Mouse (Mus musculus): Measurements from ENCODE around the gene Rfc2. TPM values are rescaled to one million over a fixed set of nuclear protein-coding genes. Genes with fewer than 3 reads are reported as not detected.

Rfc2 gene
- polyA plus RNA-seq, 1 experiment from 2014 or later: 130 TPM

GRCm38 (mm10) chr5:134560071-134560449 lies 21.1 kb upstream of the Rfc2 start, which contains the start of gene Syna:
Gene Syna (minus strand): TSS chr5:134560171.
- H3K27me3 ChIP-seq (ENCODE audit: control insufficient read depth, insufficient read depth, low read depth, low read length): no peaks in the 10 kb centered on the region
- H3K9me3 ChIP-seq (replicated peaks; ENCODE audit: control insufficient read depth, low read length): no peaks in the 10 kb centered on the region
- H3K27ac ChIP-seq (ENCODE audit: low read length): no peak within 1 kb of the TSS
- no peak for ATAC-seq (ENCODE audit: low read depth)
- H3K4me2 ChIP-seq (ENCODE audit: low read depth, low read length): no peak within 1 kb of the TSS
- H3K36me3 ChIP-seq (ENCODE audit: control insufficient read depth, insufficient read depth): no peaks in the 10 kb centered on the region
- H3K4me3 ChIP-seq (ENCODE audit: low read depth, low read length): no peak within 1 kb of the TSS
- peaks cover 4% of the 10 kb centered on the region; the same call in 1 of the 2 replicates for H3K4me1 ChIP-seq (ENCODE audit: control insufficient read depth, low read depth, low read length)
- H3K9ac ChIP-seq (ENCODE audit: low read depth, low read length): no peak within 1 kb of the TSS
- WGBS (ENCODE audit: insufficient replicate concordance): 76% methylated on average over 7 of the region's 7 CpGs

GRCm38 (mm10) chr5:134560450-134561171 lies 20.6 kb upstream of the Rfc2 start:
- no peaks in the 10 kb centered on the region for H3K4me1 ChIP-seq (ENCODE audit: control insufficient read depth, low read depth, low read length)
- H3K9ac ChIP-seq (ENCODE audit: low read depth, low read length): no peak overlapping the region
- H3K36me3 ChIP-seq (ENCODE audit: control insufficient read depth, insufficient read depth): no peaks in the 10 kb centered on the region
- ATAC-seq (ENCODE audit: low read depth): no peak
- H3K27ac ChIP-seq (ENCODE audit: low read length): no peak overlapping the region
- WGBS (ENCODE audit: insufficient replicate concordance): 71% methylated on average over 16 of the region's 16 CpGs
- H3K4me3 ChIP-seq (ENCODE audit: low read depth, low read length): no peak overlapping the region
- H3K9me3 ChIP-seq (replicated peaks; ENCODE audit: control insufficient read depth, low read length): no peaks in the 10 kb centered on the region
- H3K4me2 ChIP-seq (ENCODE audit: low read depth, low read length): no peak overlapping the region
- no peaks in the 10 kb centered on the region for H3K27me3 ChIP-seq (ENCODE audit: control insufficient read depth, insufficient read depth, low read depth, low read length)

GRCm38 (mm10) chr5:134564272-134564671 lies 16.9 kb upstream of the Rfc2 start:
- no peak overlapping the region for H3K4me2 ChIP-seq (ENCODE audit: low read depth, low read length)
- 89% methylated on average over 2 of the region's 2 CpGs for WGBS (ENCODE audit: insufficient replicate concordance)
- no peak for ATAC-seq (ENCODE audit: low read depth)
- no peaks in the 10 kb centered on the region for H3K4me1 ChIP-seq (ENCODE audit: control insufficient read depth, low read depth, low read length)
- no peaks in the 10 kb centered on the region for H3K9me3 ChIP-seq (replicated peaks; ENCODE audit: control insufficient read depth, low read length)
- no peak overlapping the region for H3K27ac ChIP-seq (ENCODE audit: low read length)
- H3K27me3 ChIP-seq (ENCODE audit: control insufficient read depth, insufficient read depth, low read depth, low read length): no peaks in the 10 kb centered on the region
- no peak overlapping the region for H3K9ac ChIP-seq (ENCODE audit: low read depth, low read length)
- H3K4me3 ChIP-seq (ENCODE audit: low read depth, low read length): no peak overlapping the region
- no peaks in the 10 kb centered on the region for H3K36me3 ChIP-seq (ENCODE audit: control insufficient read depth, insufficient read depth)

- Histone ChIP-seq H3K36me3 (ENCODE audit: control insufficient read depth, insufficient read depth) (no peaks in the 10 kb centered on the region), H3K27me3 (ENCODE audit: control insufficient read depth, insufficient read depth, low read depth, low read length) (no peaks in the 10 kb centered on the region), H3K4me2 (ENCODE audit: low read depth, low read length) (no peak overlapping the region), H3K4me3 (ENCODE audit: low read depth, low read length) (no peak overlapping the region), H3K9me3 (replicated peaks; ENCODE audit: control insufficient read depth, low read length) (no peaks in the 10 kb centered on the region), H3K9ac (ENCODE audit: low read depth, low read length) (no peak overlapping the region), H3K27ac (ENCODE audit: low read length) (no peak overlapping the region), H3K4me1 (ENCODE audit: control insufficient read depth, low read depth, low read length) (no peaks in the 10 kb centered on the region)
- 65% methylated on average over 6 of the region's 6 CpGs for WGBS (ENCODE audit: insufficient replicate concordance)
- ATAC-seq (ENCODE audit: low read depth): no peak
Measured at GRCm38 (mm10) chr5:134565696-134566095, 15.5 kb upstream of the Rfc2 start.

- Histone ChIP-seq H3K4me1 (ENCODE audit: control insufficient read depth, low read depth, low read length) (peaks cover 7% of the 10 kb centered on the region), H3K27me3 (ENCODE audit: control insufficient read depth, insufficient read depth, low read depth, low read length) (no peaks in the 10 kb centered on the region), H3K4me2 (ENCODE audit: low read depth, low read length) (no peak overlapping the region), H3K9me3 (replicated peaks; ENCODE audit: control insufficient read depth, low read length) (no peaks in the 10 kb centered on the region), H3K4me3 (ENCODE audit: low read depth, low read length) (no peak overlapping the region), H3K27ac (ENCODE audit: low read length) (no peak overlapping the region), H3K36me3 (ENCODE audit: control insufficient read depth, insufficient read depth) (no peaks in the 10 kb centered on the region), H3K9ac (ENCODE audit: low read depth, low read length) (no peak overlapping the region)
- ATAC-seq (ENCODE audit: low read depth): no peak
- WGBS (ENCODE audit: insufficient replicate concordance): 68% methylated on average over 4 of the region's 4 CpGs
Measured at GRCm38 (mm10) chr5:134567445-134567844, 13.7 kb upstream of the Rfc2 start.

GRCm38 (mm10) chr5:134568030-134568429 lies 13.1 kb upstream of the Rfc2 start:
- Histone ChIP-seq H3K9me3 (replicated peaks; ENCODE audit: control insufficient read depth, low read length) (no peaks in the 10 kb centered on the region), H3K4me2 (ENCODE audit: low read depth, low read length) (no peak overlapping the region), H3K27me3 (ENCODE audit: control insufficient read depth, insufficient read depth, low read depth, low read length) (no peaks in the 10 kb centered on the region), H3K4me3 (ENCODE audit: low read depth, low read length) (no peak overlapping the region), H3K9ac (ENCODE audit: low read depth, low read length) (no peak overlapping the region), H3K36me3 (ENCODE audit: control insufficient read depth, insufficient read depth) (no peaks in the 10 kb centered on the region), H3K27ac (ENCODE audit: low read length) (no peak overlapping the region), H3K4me1 (ENCODE audit: control insufficient read depth, low read depth, low read length) (peaks cover 13% of the 10 kb centered on the region)
- ATAC-seq (ENCODE audit: low read depth): no peak
- 52% methylated on average over 3 of the region's 3 CpGs for WGBS (ENCODE audit: insufficient replicate concordance)

- Histone ChIP-seq H3K4me3 (ENCODE audit: low read depth, low read length) (no peak overlapping the region), H3K27me3 (ENCODE audit: control insufficient read depth, insufficient read depth, low read depth, low read length) (no peaks in the 10 kb centered on the region), H3K36me3 (ENCODE audit: control insufficient read depth, insufficient read depth) (no peaks in the 10 kb centered on the region), H3K4me1 (ENCODE audit: control insufficient read depth, low read depth, low read length) (peaks cover 13% of the 10 kb centered on the region), H3K9ac (ENCODE audit: low read depth, low read length) (no peak overlapping the region), H3K9me3 (replicated peaks; ENCODE audit: control insufficient read depth, low read length) (no peaks in the 10 kb centered on the region), H3K4me2 (ENCODE audit: low read depth, low read length) (no peak overlapping the region), H3K27ac (ENCODE audit: low read length) (no peak overlapping the region)
- 41% methylated on average over 8 of the region's 8 CpGs for WGBS (ENCODE audit: insufficient replicate concordance)
- ATAC-seq (ENCODE audit: low read depth): no peak
Measured at GRCm38 (mm10) chr5:134568964-134569491, 12.1 kb upstream of the Rfc2 start.

GRCm38 (mm10) chr5:134571730-134572507 lies 9.2 kb upstream of the Rfc2 start:
- Histone ChIP-seq H3K36me3 (ENCODE audit: control insufficient read depth, insufficient read depth) (no peaks in the 10 kb centered on the region), H3K4me1 (ENCODE audit: control insufficient read depth, low read depth, low read length) (peaks cover 20% of the 10 kb centered on the region), H3K9me3 (replicated peaks; ENCODE audit: control insufficient read depth, low read length) (no peaks in the 10 kb centered on the region), H3K9ac (ENCODE audit: low read depth, low read length) (peak overlapping the region; percentile 47), H3K4me2 (ENCODE audit: low read depth, low read length) (peak overlapping the region; percentile 77), H3K27me3 (ENCODE audit: control insufficient read depth, insufficient read depth, low read depth, low read length) (no peaks in the 10 kb centered on the region), H3K4me3 (ENCODE audit: low read depth, low read length) (peak overlapping the region; percentile 59), H3K27ac (ENCODE audit: low read length) (peak overlapping the region; percentile 33; the same call in 1 of the 2 replicates)
- peak; percentile 70 for ATAC-seq (ENCODE audit: low read depth)
- 1% methylated on average over 23 of the region's 23 CpGs for WGBS (ENCODE audit: insufficient replicate concordance)
